Mouse (Mus musculus) duodenum, adult 2 months (tissue): ENCODE data around the gene Macf1. TPM values are rescaled to one million over a fixed set of nuclear protein-coding genes. Genes with fewer than 3 reads are reported as not detected.

Experiments used
- polyA plus RNA-seq: library from polyadenylated mRNA; depleted of rRNA; stranded (reverse); fragments of >200 nt; gene quantifications from 2 replicates; pipeline ENCODE4 v1.2.3, GENCODE M21; 2012; ENCODE audit warnings: low replicate concordance; rRNA removed

Gene Macf1
- polyA plus RNA-seq, result 15.2 and 20.2 TPM in 2 replicates

DNA sequence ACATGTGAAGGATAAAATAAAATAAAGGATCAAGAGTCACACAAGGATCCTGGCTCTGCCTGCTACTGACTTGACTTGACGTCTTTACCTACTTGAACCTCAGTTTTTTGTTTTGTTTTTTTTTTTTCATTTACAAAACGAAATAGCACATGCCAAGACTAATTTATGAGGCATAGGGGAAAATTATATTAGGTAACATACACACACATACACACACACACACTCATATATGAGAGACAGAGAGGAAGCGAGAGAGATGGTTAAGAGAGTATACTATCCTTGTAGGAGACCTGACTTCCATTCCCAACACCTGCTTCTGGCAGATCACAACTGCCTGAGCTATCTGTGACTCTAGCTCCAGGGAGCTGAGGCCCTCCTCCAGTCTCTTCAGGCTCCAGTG is at the start of gene Macf1:
TSS of gene Macf1 (minus strand) at position 101 of the 400 bp plus-strand sequence.

GRCm38 (mm10) chr4:123717574-123718433 is 33.6 kb upstream of the Macf1 start, which contains the start of gene Ndufs5:
Gene Ndufs5 (minus strand): TSS chr4:123718202.

DNA sequence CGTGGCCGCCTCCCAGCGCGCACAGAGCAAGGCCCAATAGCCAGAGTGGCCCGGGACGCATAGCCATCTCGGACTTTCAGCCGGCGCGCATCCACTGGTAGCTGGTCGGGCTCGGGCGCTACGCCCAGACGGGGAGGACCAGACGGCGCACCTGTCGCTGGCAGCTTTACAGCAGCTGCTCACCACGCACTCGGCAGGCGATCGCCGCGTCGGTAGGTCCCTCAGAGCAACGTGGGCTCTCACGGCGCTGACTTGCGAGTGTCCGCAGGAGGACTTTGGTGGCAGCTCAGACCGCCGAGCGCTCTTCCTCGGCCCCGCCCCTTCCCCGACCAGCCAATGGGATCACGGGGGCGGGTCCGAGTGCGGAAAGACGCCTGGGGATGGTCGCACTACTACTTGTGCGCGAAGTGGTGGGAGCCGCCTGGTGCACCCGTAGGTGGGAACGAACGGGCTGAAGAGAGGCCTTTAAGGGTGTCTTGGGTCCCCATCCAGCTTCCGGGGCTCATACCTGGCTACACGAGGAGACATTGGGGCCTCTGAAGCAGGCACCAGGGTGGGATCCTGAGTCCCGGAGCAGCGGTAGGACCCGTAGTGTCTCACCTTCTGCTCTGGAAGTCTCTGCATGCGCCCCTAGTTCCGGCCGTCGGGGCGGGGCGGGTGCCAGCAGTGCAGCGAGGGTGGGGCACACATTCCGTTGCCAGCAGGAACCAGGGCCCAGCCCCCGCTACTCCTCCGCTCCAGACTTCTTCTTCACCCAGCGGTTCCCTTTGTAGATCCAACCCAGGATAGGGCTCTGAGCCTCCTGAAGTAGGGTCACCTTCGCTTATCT is 341.3 kb downstream of the Macf1 start, which contains the start of gene Bmp8a:
TSS of gene Bmp8a (minus strand) at position 611 of the 829 bp plus-strand sequence.

DNA sequence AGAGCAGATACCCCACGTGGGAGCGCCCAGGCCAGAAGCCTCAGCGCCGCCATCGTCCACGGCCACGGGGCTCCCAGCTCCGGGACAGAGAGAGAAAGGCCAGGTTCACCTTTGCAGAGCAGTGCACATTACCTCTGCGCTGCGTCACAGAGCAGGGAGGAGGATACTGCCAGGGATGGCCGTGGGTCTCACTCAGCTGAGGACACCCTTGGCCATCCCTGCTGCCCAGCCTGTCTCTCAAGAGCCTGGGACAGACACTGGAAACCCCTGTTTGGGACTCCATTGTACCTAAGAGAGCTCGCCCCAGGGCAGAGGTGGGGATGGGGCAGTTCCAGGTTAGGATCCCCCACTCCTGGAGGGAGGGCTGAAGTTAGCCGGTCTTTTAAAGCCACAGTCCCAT is 360.6 kb downstream of the Macf1 start, which contains the start of gene Oxct2a:
TSS of gene Oxct2a (minus strand) at position 101 of the 400 bp plus-strand sequence.

Other genes starting within 250 kb of the Macf1 start
- gene Ndufs5, start 33.8 kb upstream of the Macf1 start, polyA plus RNA-seq, result 9.7 and 17.6 TPM in 2 replicates
- gene Akirin1, start 66.0 kb upstream of the Macf1 start, polyA plus RNA-seq, result 67.7 and 70.3 TPM in 2 replicates
- 3.1 and 5.9 TPM in 2 replicates for gene Rhbdl2, start 103.5 kb upstream of the Macf1 start, polyA plus RNA-seq
- not detected in 2 replicates for gene 4933427I04Rik, start 175.3 kb upstream of the Macf1 start, polyA plus RNA-seq
- 5.3 and 6.0 TPM in 2 replicates for gene Mycbp, start 220.5 kb upstream of the Macf1 start, polyA plus RNA-seq
- 14.1 and 19.1 TPM in 2 replicates for gene Rragc, start 233.1 kb upstream of the Macf1 start, polyA plus RNA-seq
- gene 4930535I16Rik, start 233.7 kb upstream of the Macf1 start, polyA plus RNA-seq, result 1.6 TPM in 1 of 2 replicates, not detected in the other